Mouse (Mus musculus) hindbrain, embryonic 11.5 days (tissue): Measurements from ENCODE around the gene Cacnb4. TPM values are rescaled to one million over a fixed set of nuclear protein-coding genes. Genes with fewer than 3 reads are reported as not detected.

Experiments used
- ATAC-seq: fragments of 200-750 bp; cut with Nextera tagmentation; 2 replicates; pipeline ENCODE4 v1.8.0; 2017; ENCODE audit warnings: mild to moderate bottlenecking, moderate TSS enrichment, moderate library complexity; ENCODE audit not compliant: low FRiP score
- DNase-seq: peaks from one replicate; pipeline ENCODE4 v3.0.0-alpha.2; 2015; ENCODE audit warnings: low spot score
- H3K27ac ChIP-seq: fragments of 300-500 bp; sonication (generic); 2 replicates; pipeline ENCODE4 v1.5.1; 2014; ENCODE audit warnings: mild to moderate bottlenecking, low read depth, low read length
- H3K27me3 ChIP-seq: fragments of 300-500 bp; sonication (generic); 2 replicates; pipeline ENCODE4 v1.6.1; 2014; ENCODE audit warnings: mild to moderate bottlenecking, low read length, moderate library complexity, mixed read lengths; ENCODE audit not compliant: control insufficient read depth, insufficient read depth
- H3K36me3 ChIP-seq: fragments of 300-500 bp; sonication (generic); 2 replicates; pipeline ENCODE4 v1.6.1; 2014; ENCODE audit warnings: mild to moderate bottlenecking, low read length, moderate library complexity, mixed read lengths; ENCODE audit not compliant: control insufficient read depth, insufficient read depth
- H3K4me1 ChIP-seq: fragments of 300-500 bp; sonication (generic); replicated peaks from 2 replicates; pipeline ENCODE4 v1.6.1; 2014; ENCODE audit warnings: low read length, mixed read lengths; ENCODE audit not compliant: control insufficient read depth, insufficient read depth
- H3K4me2 ChIP-seq: fragments of 300-500 bp; sonication (generic); replicated peaks from 2 replicates; pipeline ENCODE4 v1.6.1; 2014; ENCODE audit warnings: mild to moderate bottlenecking, low read depth, low read length
- H3K4me3 ChIP-seq: fragments of 300-500 bp; sonication (generic); 2 replicates; pipeline ENCODE4 v1.5.1; 2014; ENCODE audit warnings: low read depth, low read length
- H3K9ac ChIP-seq: fragments of 300-500 bp; sonication (generic); 2 replicates; pipeline ENCODE4 v1.6.1; 2014; ENCODE audit warnings: low read depth, low read length
- H3K9me3 ChIP-seq: fragments of 300-500 bp; sonication (generic); 2 replicates; pipeline ENCODE4 v1.6.1; 2016; ENCODE audit warnings: low read length; ENCODE audit not compliant: control insufficient read depth
- WGBS: fragments of 180-500 bp; shearing (Covaris S2); extraction: QIAGEN DNeasy Blood & Tissue Kit; methylation state at CpG from one replicate; pipeline ENCODE4 v1.1.7; 2014; 5-methylcytosine and 5-hydroxymethylcytosine counted together
- polyA plus RNA-seq: library from polyadenylated mRNA; unstranded; fragments of >200 nt; fragmentation: Nextera tagmentation; extraction: Ambion mirVana; gene quantifications from 2 replicates; pipeline ENCODE4 v1.2.1, GENCODE M21; 2014

Cacnb4 gene
- polyA plus RNA-seq, 1 experiment from 2014 or later = 4.9 TPM

GRCm38 (mm10) chr2:52405238-52405637 is 271.4 kb downstream of the Cacnb4 start:
- H3K9me3 ChIP-seq = peaks cover 8% of the 10 kb centered on the region
- no peaks in the 10 kb centered on the region for H3K4me1 ChIP-seq
- H3K4me2 ChIP-seq = no peak overlapping the region
- H3K27ac ChIP-seq = no peak overlapping the region
- ATAC-seq (no peak), DNase-seq (no peak)
- peaks cover 15% of the 10 kb centered on the region for H3K36me3 ChIP-seq
- no peak overlapping the region for H3K9ac ChIP-seq
- WGBS = 87% methylated on average over 5 of the region's 5 CpGs
- H3K4me3 ChIP-seq = no peak overlapping the region
- H3K27me3 ChIP-seq = no peaks in the 10 kb centered on the region

- Histone ChIP-seq H3K27ac (no peak overlapping the region), H3K9ac (no peak overlapping the region), H3K27me3 (no peaks in the 10 kb centered on the region), H3K4me1 (no peaks in the 10 kb centered on the region), H3K9me3 (no peaks in the 10 kb centered on the region), H3K4me2 (no peak overlapping the region), H3K36me3 (no peaks in the 10 kb centered on the region), H3K4me3 (no peak overlapping the region)
- WGBS = 96% methylated on average over 5 of the region's 5 CpGs
- DNase-seq (no peak), ATAC-seq (no peak)
Observed at GRCm38 (mm10) chr2:52394529-52394928, 282.1 kb downstream of the Cacnb4 start.

- WGBS = 74% methylated on average over 2 of the region's 2 CpGs
- Histone ChIP-seq H3K4me3 (no peak overlapping the region), H3K27me3 (no peaks in the 10 kb centered on the region), H3K9me3 (no peaks in the 10 kb centered on the region), H3K27ac (no peak overlapping the region), H3K36me3 (no peaks in the 10 kb centered on the region), H3K4me2 (no peak overlapping the region), H3K9ac (no peak overlapping the region), H3K4me1 (no peaks in the 10 kb centered on the region)
- ATAC-seq = no peak
- DNase-seq = no peak
Observed at GRCm38 (mm10) chr2:52390415-52390975, 286.1 kb downstream of the Cacnb4 start.

- no peak overlapping the region for H3K27ac ChIP-seq
- DNase-seq = no peak
- no peaks in the 10 kb centered on the region for H3K4me1 ChIP-seq
- WGBS = 78% methylated on average over 3 of the region's 3 CpGs
- H3K9me3 ChIP-seq = no peaks in the 10 kb centered on the region
- no peak overlapping the region for H3K9ac ChIP-seq
- no peak overlapping the region for H3K4me2 ChIP-seq
- H3K36me3 ChIP-seq = no peaks in the 10 kb centered on the region
- ATAC-seq = no peak
- no peaks in the 10 kb centered on the region for H3K27me3 ChIP-seq
- H3K4me3 ChIP-seq = no peak overlapping the region
Observed at GRCm38 (mm10) chr2:52389975-52390374, 286.7 kb downstream of the Cacnb4 start.

- Histone ChIP-seq H3K4me3 (no peak overlapping the region), H3K27ac (no peak overlapping the region), H3K27me3 (no peaks in the 10 kb centered on the region), H3K4me1 (no peaks in the 10 kb centered on the region), H3K9me3 (no peaks in the 10 kb centered on the region), H3K36me3 (no peaks in the 10 kb centered on the region), H3K9ac (no peak overlapping the region), H3K4me2 (no peak overlapping the region)
- no peak for ATAC-seq
- DNase-seq = no peak
- WGBS = 89% methylated on average over 6 of the region's 6 CpGs
Observed at GRCm38 (mm10) chr2:52386451-52386850, 290.2 kb downstream of the Cacnb4 start.

- Histone ChIP-seq H3K4me1 (no peaks in the 10 kb centered on the region), H3K27me3 (no peaks in the 10 kb centered on the region), H3K27ac (no peak overlapping the region), H3K4me3 (no peak overlapping the region), H3K4me2 (no peak overlapping the region), H3K36me3 (no peaks in the 10 kb centered on the region), H3K9ac (no peak overlapping the region), H3K9me3 (no peaks in the 10 kb centered on the region)
- no peak for ATAC-seq
- 79% methylated on average over 7 of the region's 7 CpGs for WGBS
- no peak for DNase-seq
Observed at GRCm38 (mm10) chr2:52386037-52386436, 290.6 kb downstream of the Cacnb4 start.

- H3K27ac ChIP-seq = no peak overlapping the region
- no peaks in the 10 kb centered on the region for H3K9me3 ChIP-seq
- no peak overlapping the region for H3K9ac ChIP-seq
- H3K4me3 ChIP-seq = no peak overlapping the region
- DNase-seq = no peak
- WGBS = 75% methylated on average over 9 of the region's 10 CpGs
- no peaks in the 10 kb centered on the region for H3K4me1 ChIP-seq
- ATAC-seq = no peak
- no peak overlapping the region for H3K4me2 ChIP-seq
- no peaks in the 10 kb centered on the region for H3K36me3 ChIP-seq
- H3K27me3 ChIP-seq = no peaks in the 10 kb centered on the region
Observed at GRCm38 (mm10) chr2:52378848-52379261, 297.8 kb downstream of the Cacnb4 start.

- Histone ChIP-seq H3K9ac (no peak within 1 kb of the TSS), H3K27ac (no peak within 1 kb of the TSS), H3K4me2 (no peak within 1 kb of the TSS), H3K4me1 (no peaks in the 10 kb centered on the region), H3K36me3 (no peaks in the 10 kb centered on the region), H3K4me3 (no peak within 1 kb of the TSS), H3K9me3 (no peaks in the 10 kb centered on the region), H3K27me3 (no peaks in the 10 kb centered on the region)
- ATAC-seq (no peak), DNase-seq (no peak)
- 56% methylated on average over 7 of the region's 7 CpGs for WGBS
Observed at GRCm38 (mm10) chr2:52378448-52378804, 298.2 kb downstream of the Cacnb4 start, which contains the start of gene Neb. Gene Neb, minus strand, starts transcription at chr2:52378474.
